Mouse (Mus musculus) liver, embryonic 14.5 days (tissue): Measurements from ENCODE around the gene Agpat4. TPM values are rescaled to one million over a fixed set of nuclear protein-coding genes. Genes with fewer than 3 reads are reported as not detected.

Experiments
- ATAC-seq: fragments of 200-750 bp; cut with Nextera tagmentation; 2 replicates; pipeline ENCODE4 v1.8.0; 2017; ENCODE audit warnings: moderate number of reproducible peaks, mild to moderate bottlenecking, moderate library complexity; ENCODE audit not compliant: insufficient read depth
- DNase-seq, 3 experiments: peaks; one replicate each; pipeline ENCODE4 v3.0.0-alpha.2; 2012 to 2013; ENCODE audit warnings: low read depth in 3 of 3, low spot score in 3 of 3
- H3K27ac ChIP-seq: fragments of 300-500 bp; sonication (generic); 2 replicates; pipeline ENCODE4 v1.5.1; 2014; ENCODE audit warnings: moderate library complexity, mild to moderate bottlenecking, control low read depth, inconsistent platforms
- H3K27me3 ChIP-seq: fragments of 300-500 bp; sonication (generic); 2 replicates; pipeline ENCODE4 v1.6.1; 2014; ENCODE audit warnings: mild to moderate bottlenecking, low read length, moderate library complexity; ENCODE audit not compliant: control insufficient read depth, insufficient read depth
- H3K36me3 ChIP-seq: fragments of 300-500 bp; sonication (generic); replicated peaks from 2 replicates; pipeline ENCODE4 v1.6.1; 2014; ENCODE audit warnings: low read depth; ENCODE audit not compliant: control insufficient read depth, insufficient read depth
- H3K4me1 ChIP-seq, 2 experiments: fragments of 200-500 bp in 1 of 2; fragments of 300-500 bp in 1 of 2; sonication (generic) in 1 of 2; replicated peaks; 2 replicates each; pipeline ENCODE4 v1.6.1; 2012 to 2014; ENCODE audit warnings: antibody characterized with exemption in 1 of 2, inconsistent platforms in 1 of 2, low read length in 1 of 2; ENCODE audit not compliant: control insufficient read depth in 2 of 2, insufficient read depth in 2 of 2
- H3K4me2 ChIP-seq: fragments of 300-500 bp; sonication (generic); 2 replicates; pipeline ENCODE4 v1.6.1; 2014; ENCODE audit warnings: low read depth, mild to moderate bottlenecking, control low read depth, moderate library complexity
- H3K4me3 ChIP-seq, 2 experiments: fragments of 200-500 bp in 1 of 2; fragments of 300-500 bp in 1 of 2; sonication (generic) in 1 of 2; 2 replicates each; pipeline ENCODE4 v1.5.1; 2012 to 2014; ENCODE audit warnings: low read depth in 2 of 2, low read length in 2 of 2, mild to moderate bottlenecking in 2 of 2, control low read depth in 1 of 2, inconsistent platforms in 1 of 2, moderate library complexity in 1 of 2; ENCODE audit not compliant: insufficient read depth in 1 of 2
- H3K9ac ChIP-seq: fragments of 300-500 bp; sonication (generic); replicated peaks from 2 replicates; pipeline ENCODE4 v1.6.1; 2014; ENCODE audit warnings: mild to moderate bottlenecking, control low read depth, moderate library complexity
- H3K9me3 ChIP-seq: fragments of 300-500 bp; sonication (generic); 2 replicates; pipeline ENCODE4 v1.6.1; 2016; ENCODE audit warnings: low read length, mixed read lengths; ENCODE audit not compliant: control insufficient read depth
- CTCF ChIP-seq: IDR thresholded peaks from 2 replicates; pipeline ENCODE4 v1.5.1; 2016; ENCODE audit warnings: antibody characterized with exemption, low read depth, control low read depth
- EP300 ChIP-seq: IDR thresholded peaks from 2 replicates; pipeline ENCODE4 v1.6.1; 2016; ENCODE audit warnings: antibody characterized with exemption, low read depth
- WGBS: fragments of 180-500 bp; shearing (Covaris S2); extraction: QIAGEN DNeasy Blood & Tissue Kit; methylation state at CpG from one replicate; pipeline ENCODE4 v1.1.7; 2014; ENCODE audit not compliant: insufficient replicate concordance; 5-methylcytosine and 5-hydroxymethylcytosine counted together
- polyA plus RNA-seq, 2 experiments: library from polyadenylated mRNA; depleted of rRNA in 1 of 2; stranded (reverse) in 1 of 2; unstranded in 1 of 2; fragments of >200 nt; fragmentation: Nextera tagmentation in 1 of 2; extraction: Ambion mirVana in 1 of 2; gene quantifications; 2 replicates each; pipeline versions ENCODE4 v1.2.1 to v1.2.3; 2012 to 2014

Agpat4 gene
- polyA plus RNA-seq, 2 experiments: 10.5 to 16.2 TPM

- DNase-seq (no peak), ATAC-seq (no peak)
- 57% methylated on average over 2 of the region's 2 CpGs for WGBS
- Histone ChIP-seq H3K4me2 (no peak overlapping the region), H3K27ac (no peak overlapping the region; the same call in 1 of the 2 replicates), H3K9ac (0 out of 2 replicates have a peak overlapping the region, but pooled peaks have one; percentile 9), H3K36me3 (peaks cover 14% of the 10 kb centered on the region), H3K4me1 (peaks cover 40 to 41% of the 10 kb centered on the region in 2 experiments), H3K9me3 (no peaks in the 10 kb centered on the region), H3K4me3 (no peak overlapping the region), H3K27me3 (no peaks in the 10 kb centered on the region)
- no peak for TF ChIP-seq EP300
- no peak for TF ChIP-seq CTCF
Measured at GRCm38 (mm10) chr17:12179766-12180165, 61.3 kb downstream of the Agpat4 start.

- H3K4me3 ChIP-seq: no peak overlapping the region
- H3K4me2 ChIP-seq: peak overlapping the region; percentile 30
- DNase-seq: peak in 1 of 3 experiments; percentile 64
- peaks cover 10% of the 10 kb centered on the region for H3K36me3 ChIP-seq
- peaks cover 71% of the 10 kb centered on the region in 2 experiments for H3K4me1 ChIP-seq
- ATAC-seq: peak; percentile 53
- peak overlapping the region; percentile 84 for H3K27ac ChIP-seq
- WGBS: 41% methylated on average over 5 of the region's 5 CpGs
- H3K27me3 ChIP-seq: no peaks in the 10 kb centered on the region
- no peaks in the 10 kb centered on the region for H3K9me3 ChIP-seq
- H3K9ac ChIP-seq: peak overlapping the region; percentile 68
- TF ChIP-seq EP300: no peak
- no peak for TF ChIP-seq CTCF
Measured at GRCm38 (mm10) chr17:12182702-12183485, 64.4 kb downstream of the Agpat4 start.

GRCm38 (mm10) chr17:12184283-12184682 is 65.8 kb downstream of the Agpat4 start:
- no peak for DNase-seq
- Histone ChIP-seq H3K9me3 (no peaks in the 10 kb centered on the region), H3K4me2 (no peak overlapping the region), H3K4me3 (no peak overlapping the region), H3K27ac (peak overlapping the region; percentile 84), H3K36me3 (peaks cover 12% of the 10 kb centered on the region), H3K4me1 (peaks cover 71 to 73% of the 10 kb centered on the region in 2 experiments), H3K9ac (no peak overlapping the region), H3K27me3 (no peaks in the 10 kb centered on the region)
- ATAC-seq: no peak
- TF ChIP-seq EP300: no peak
- no peak for TF ChIP-seq CTCF
- 72% methylated on average over 8 of the region's 8 CpGs for WGBS

GRCm38 (mm10) chr17:12185855-12186254 is 67.4 kb downstream of the Agpat4 start:
- DNase-seq: peak; percentile 85 to 86 (median 85)
- peak overlapping the region; percentile 96 for H3K27ac ChIP-seq
- peak; percentile 96 for ATAC-seq
- peaks cover 6% of the 10 kb centered on the region for H3K36me3 ChIP-seq
- TF ChIP-seq CTCF (no peak), EP300 (peak; percentile 94)
- 14% methylated on average over 4 of the region's 4 CpGs for WGBS
- 0 out of 4 replicates have a peak overlapping the region, but pooled peaks of 1 of the 2 experiments have one; percentile 6 for H3K4me3 ChIP-seq
- no peaks in the 10 kb centered on the region for H3K27me3 ChIP-seq
- peaks cover 68 to 71% of the 10 kb centered on the region in 2 experiments for H3K4me1 ChIP-seq
- no peaks in the 10 kb centered on the region for H3K9me3 ChIP-seq
- peak overlapping the region; percentile 62 for H3K4me2 ChIP-seq
- H3K9ac ChIP-seq: peak overlapping the region; percentile 69

- H3K4me3 ChIP-seq: 0 out of 4 replicates have a peak overlapping the region, but pooled peaks of 1 of the 2 experiments have one; percentile 6
- ATAC-seq (peak; percentile 67), DNase-seq (no peak)
- H3K4me2 ChIP-seq: peak overlapping the region; percentile 62
- 49% methylated on average over 3 of the region's 3 CpGs for WGBS
- no peak for TF ChIP-seq CTCF
- no peak for TF ChIP-seq EP300
- no peaks in the 10 kb centered on the region for H3K27me3 ChIP-seq
- H3K4me1 ChIP-seq: peaks cover 72 to 73% of the 10 kb centered on the region in 2 experiments
- peaks cover 6% of the 10 kb centered on the region for H3K36me3 ChIP-seq
- H3K9me3 ChIP-seq: no peaks in the 10 kb centered on the region
- peak overlapping the region; percentile 96 for H3K27ac ChIP-seq
- peak overlapping the region; percentile 69 for H3K9ac ChIP-seq
Measured at GRCm38 (mm10) chr17:12186341-12186740, 67.8 kb downstream of the Agpat4 start.
